Comparison of ENCODE assay signal across 9 mouse cellular contexts in genomic region chr8:112045896-112046295, GRCm38 (mm10). TPM values are rescaled to one million over a fixed set of nuclear protein-coding genes. Genes with fewer than 3 reads are reported as not detected.
DNase-seq lines count a peak whose midpoint lies in the region; ATAC-seq and TF ChIP-seq lines count a peak whose summit lies in the region.
"Had no signal": no experiment of that assay in that cellular context is flagged by ENCODE, and none has a peak within 500 bp of the region (broad histone marks: within the 10 kb centered on the region; RNA-seq: fewer than 3 reads in every experiment).

No protein-coding gene starts in this region.

- no peak overlapping the region for H3K4me2 ChIP-seq in forebrain, embryonic 12.5 days
- no peak overlapping the region for H3K4me2 ChIP-seq in lung, embryonic 14.5 days

- no peak for TF ChIP-seq EP300 in MEL (IDR thresholded peaks at IDR 0.05; ENCODE audit: low read depth in 1 of 2, low read length in 2 of 2)

- no peaks in the 10 kb centered on the region for H3K4me1 ChIP-seq in MEL (ENCODE audit: control insufficient read depth in 1 of 2, insufficient read depth in 2 of 2, low read length in 2 of 2)
- H3K4me1 ChIP-seq in forebrain, embryonic 12.5 days = no peaks in the 10 kb centered on the region
- H3K4me1 ChIP-seq in lung, embryonic 14.5 days (ENCODE audit: insufficient read depth) = no peaks in the 10 kb centered on the region

- WGBS in forebrain, embryonic 12.5 days = 6% methylated on average over 7 of the region's 7 CpGs
- 3% methylated on average over 7 of the region's 7 CpGs for WGBS in lung, embryonic 14.5 days

- no peak overlapping the region for H3K27ac ChIP-seq in MEL (ENCODE audit: control insufficient read depth, low read depth, low read length)
- H3K27ac ChIP-seq in forebrain, embryonic 12.5 days = no peak overlapping the region
- no peak overlapping the region for H3K27ac ChIP-seq in lung, embryonic 14.5 days (ENCODE audit: low read depth)
- H3K27ac ChIP-seq: macrophage had no signal

- no peaks in the 10 kb centered on the region for H3K27me3 ChIP-seq in MEL (ENCODE audit: control insufficient read depth in 1 of 2, insufficient read depth in 2 of 2, low read length in 2 of 2)
- H3K27me3 ChIP-seq in forebrain, embryonic 12.5 days = no peaks in the 10 kb centered on the region
- no peaks in the 10 kb centered on the region for H3K27me3 ChIP-seq in lung, embryonic 14.5 days (ENCODE audit: insufficient read depth, low read length)

- TF ChIP-seq RAD21 in MEL (IDR thresholded peaks at IDR 0.05; ENCODE audit: low read depth, low read length) = peak; percentile 85

- H3K9me3 ChIP-seq in MEL (replicated peaks; ENCODE audit: insufficient read depth, low read length) = no peaks in the 10 kb centered on the region
- H3K9me3 ChIP-seq in forebrain, embryonic 12.5 days = 0 out of 2 replicates have a peak, but pooled peaks cover 3% of the 10 kb centered on the region
- no peaks in the 10 kb centered on the region for H3K9me3 ChIP-seq in lung, embryonic 14.5 days (ENCODE audit: low read depth, low read length)

- H3K36me3 ChIP-seq in MEL (ENCODE audit: control insufficient read depth in 1 of 2, insufficient read depth in 2 of 2, low read length in 2 of 2) = no peaks in the 10 kb centered on the region
- no peaks in the 10 kb centered on the region for H3K36me3 ChIP-seq in forebrain, embryonic 12.5 days (replicated peaks)
- no peaks in the 10 kb centered on the region for H3K36me3 ChIP-seq in lung, embryonic 14.5 days (ENCODE audit: insufficient read depth)

- peak; percentile 85 for DNase-seq in MEL (ENCODE audit: low read depth, low spot score)
- peak; percentile 70 for DNase-seq in c-Kit-positive CD71-positive TER-119-positive erythroid progenitor cells, embryonic 14.5 days (ENCODE audit: low spot score)
- DNase-seq in heart, postnatal 4 days = peak; percentile 85
- DNase-seq in layer of hippocampus, adult 11-12 months (ENCODE audit: low spot score) = peak; percentile 86
- peak; percentile 95 for DNase-seq in lung, embryonic 14.5 days
- DNase-seq in ovary, postnatal 10 days (ENCODE audit: low spot score) = peak; percentile 64
- DNase-seq in thymus, postnatal 0 days (ENCODE audit: low spot score) = peak; percentile 78

- no peak overlapping the region for H3K9ac ChIP-seq in MEL (ENCODE audit: control insufficient read depth, low read depth, low read length, poor library complexity, severe bottlenecking)
- no peak overlapping the region for H3K9ac ChIP-seq in forebrain, embryonic 12.5 days
- no peak overlapping the region for H3K9ac ChIP-seq in lung, embryonic 14.5 days

- H3K79me2 ChIP-seq in MEL (ENCODE audit: control insufficient read depth, insufficient read depth, low read length, poor library complexity) = no peaks in the 10 kb centered on the region

- ATAC-seq in forebrain, embryonic 12.5 days (ENCODE audit: low FRiP score) = peak; percentile 78
- ATAC-seq in lung, embryonic 14.5 days (ENCODE audit: insufficient read depth) = peak; percentile 73; the same call in 1 of the 2 replicates

- no peak overlapping the region for H3K4me3 ChIP-seq in MEL (ENCODE audit: control insufficient read depth in 1 of 2, insufficient read depth in 1 of 2, low read depth in 2 of 2, low read length in 2 of 2)
- no peak overlapping the region for H3K4me3 ChIP-seq in forebrain, embryonic 12.5 days (replicated peaks)
- no peak overlapping the region for H3K4me3 ChIP-seq in lung, embryonic 14.5 days (ENCODE audit: low read depth, low read length)

- peak; percentile 90 to 92 (median 92) for TF ChIP-seq CTCF in MEL (IDR thresholded peaks at IDR 0.05 in 2 of 3, conservative IDR thresholded peaks at IDR 0.05 in 1 of 3; ENCODE audit: control insufficient read depth in 1 of 3, insufficient read depth in 1 of 3, low read depth in 2 of 3, low read length in 3 of 3, poor library complexity in 1 of 3, severe bottlenecking in 1 of 3)
- TF ChIP-seq CTCF in lung, embryonic 14.5 days (IDR thresholded peaks at IDR 0.05; ENCODE audit: low read depth) = peak; percentile 94

- no peak for TF ChIP-seq POLR2A in MEL (IDR thresholded peaks at IDR 0.05; ENCODE audit: control insufficient read depth in 1 of 2, insufficient read depth in 1 of 2, low read depth in 1 of 2, low read length in 2 of 2, poor library complexity in 1 of 2)

TF ChIP-seq in MEL, 35 proteins besides CTCF, POLR2A, EP300 and RAD21:
- TF ChIP-seq ZKSCAN1 (IDR thresholded peaks at IDR 0.05; ENCODE audit: low read depth, low read length) (no peak), ZC3H11A (IDR thresholded peaks at IDR 0.05; ENCODE audit: low read depth, low read length) (peak; percentile 43; the same call in 1 of the 2 replicates), SMC3 (IDR thresholded peaks at IDR 0.05; ENCODE audit: low read depth, low read length) (peak; percentile 68)

RNA-seq across cellular contexts. Expression of gene Gm6793, which starts 31.1 kb away (rescaled TPM):
- total RNA-seq in MEL (2012; rRNA removed) = 0.10 and 0.19 TPM in 2 replicates
- under 1 TPM in 1 of 2 experiments, not detected in 1; 0.46 TPM for polyA plus RNA-seq in MEL (2012; ENCODE audit: insufficient read depth in 1 of 2, insufficient read length in 2 of 2, low read depth in 1 of 2, low replicate concordance in 2 of 2, missing spikeins in 1 of 2)
- 0.74 and 0.88 TPM in 2 replicates for polyA plus RNA-seq in forebrain, embryonic 12.5 days (2016; fragmentation: Nextera tagmentation; extraction: Ambion mirVana)
- total RNA-seq in heart, postnatal 4 days (2021) = under 1 TPM in 1 of 2 experiments, not detected in 1; 0.33 TPM
- 0.42 TPM in 1 of 2 replicates, not detected in the other for polyA plus RNA-seq in lung, embryonic 14.5 days (2014; fragmentation: Nextera tagmentation; extraction: Ambion mirVana)
- 0.23 and 0.53 TPM in 2 replicates for polyA plus RNA-seq in thymus, postnatal 0 days (2015; fragmentation: Nextera tagmentation; extraction: Ambion mirVana)
- polyA plus RNA-seq: macrophage had no signal

RNA-seq across cellular contexts. Expression of gene Terf2ip, which starts 34.7 kb away (rescaled TPM):
- total RNA-seq in MEL (2012; rRNA removed) = 10.9 and 12.5 TPM in 2 replicates
- 10 to 100 TPM in 1 of 2 experiments, not detected in 1; 15.1 TPM for polyA plus RNA-seq in MEL (2012; ENCODE audit: insufficient read depth in 1 of 2, insufficient read length in 2 of 2, low read depth in 1 of 2, low replicate concordance in 2 of 2, missing spikeins in 1 of 2)
- 37.0 and 38.7 TPM in 2 replicates for polyA plus RNA-seq in forebrain, embryonic 12.5 days (2016; fragmentation: Nextera tagmentation; extraction: Ambion mirVana)
- 10 to 100 TPM; 11.3 to 12.6 TPM for total RNA-seq in heart, postnatal 4 days (2021)
- 22.8 and 25.0 TPM in 2 replicates for polyA plus RNA-seq in lung, embryonic 14.5 days (2014; fragmentation: Nextera tagmentation; extraction: Ambion mirVana)
- 12.8 and 16.8 TPM in 2 replicates for polyA plus RNA-seq in thymus, postnatal 0 days (2015; fragmentation: Nextera tagmentation; extraction: Ambion mirVana)

RNA-seq across cellular contexts. Expression of gene Kars, which starts 34.8 kb away (rescaled TPM):
- 295 and 302 TPM in 2 replicates for total RNA-seq in MEL (2012; rRNA removed)
- 100 to 1,000 TPM; 355 to 642 TPM for polyA plus RNA-seq in MEL (2012; ENCODE audit: insufficient read depth in 1 of 2, insufficient read length in 2 of 2, low read depth in 1 of 2, low replicate concordance in 2 of 2, missing spikeins in 1 of 2)
- 210 and 225 TPM in 2 replicates for polyA plus RNA-seq in forebrain, embryonic 12.5 days (2016; fragmentation: Nextera tagmentation; extraction: Ambion mirVana)
- 100 to 1,000 TPM; 100 to 105 TPM for total RNA-seq in heart, postnatal 4 days (2021)
- 227 and 229 TPM in 2 replicates for polyA plus RNA-seq in lung, embryonic 14.5 days (2014; fragmentation: Nextera tagmentation; extraction: Ambion mirVana)
- polyA plus RNA-seq in thymus, postnatal 0 days (2015; fragmentation: Nextera tagmentation; extraction: Ambion mirVana) = 169 and 186 TPM in 2 replicates

RNA-seq across cellular contexts. Expression of gene Adat1, which starts 53.8 kb away (rescaled TPM):
- 6.4 and 8.3 TPM in 2 replicates for total RNA-seq in MEL (2012; rRNA removed)
- 1 to 10 TPM in 1 of 2 experiments, not detected in 1; 9.3 TPM for polyA plus RNA-seq in MEL (2012; ENCODE audit: insufficient read depth in 1 of 2, insufficient read length in 2 of 2, low read depth in 1 of 2, low replicate concordance in 2 of 2, missing spikeins in 1 of 2)
- 12.6 and 13.0 TPM in 2 replicates for polyA plus RNA-seq in forebrain, embryonic 12.5 days (2016; fragmentation: Nextera tagmentation; extraction: Ambion mirVana)
- 1 to 10 TPM; 1.4 to 1.5 TPM for total RNA-seq in heart, postnatal 4 days (2021)
- polyA plus RNA-seq in lung, embryonic 14.5 days (2014; fragmentation: Nextera tagmentation; extraction: Ambion mirVana) = 8.7 and 9.8 TPM in 2 replicates
- 4.6 and 5.4 TPM in 2 replicates for polyA plus RNA-seq in thymus, postnatal 0 days (2015; fragmentation: Nextera tagmentation; extraction: Ambion mirVana)
